Mouse (Mus musculus) lung, adult 2 months (tissue): Measurements from ENCODE around the gene Nemp2.

Experiments
- CTCF ChIP-seq: fragments of 200-500 bp; IDR thresholded peaks from 2 replicates; pipeline ENCODE4 v1.5.1; 2011; ENCODE audit warnings: mild to moderate bottlenecking, low read length, control low read depth; ENCODE audit not compliant: insufficient read depth
- POLR2A ChIP-seq: fragments of 200-500 bp; IDR thresholded peaks from 2 replicates; pipeline ENCODE4 v1.6.1; 2011; ENCODE audit warnings: low read depth, mild to moderate bottlenecking, control low read depth, low read length, borderline replicate concordance; ENCODE audit errors: extremely low read depth

DNA sequence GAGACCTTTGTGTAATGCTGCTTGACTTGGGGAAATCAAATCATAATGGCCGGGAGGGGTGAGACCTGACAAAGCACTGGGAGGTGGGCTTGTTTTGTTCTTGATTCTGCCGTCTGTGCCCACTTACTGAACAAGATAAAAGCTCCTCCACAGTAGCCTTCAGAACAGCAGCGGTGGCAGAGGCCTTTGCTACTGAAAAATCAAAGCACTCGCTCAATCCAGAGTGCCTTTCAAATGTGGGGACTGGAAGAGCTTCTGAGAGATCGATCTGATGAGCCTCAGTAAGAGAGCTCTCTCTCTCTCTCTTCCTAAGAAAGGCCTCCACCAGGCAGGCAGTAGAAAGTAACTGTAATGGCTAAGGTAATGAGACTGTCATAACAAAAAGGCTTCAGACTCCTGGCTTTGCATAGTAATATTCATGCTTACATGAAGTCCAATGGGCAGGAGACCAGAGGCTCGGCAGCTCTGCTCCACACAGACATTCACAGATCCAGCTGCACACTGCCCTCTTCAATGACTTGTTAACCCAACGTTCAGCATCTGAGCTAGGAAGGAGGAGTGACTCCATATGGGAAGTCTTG is 38.3 kb downstream of the Nemp2 start:
- no peak for TF ChIP-seq CTCF
- no peak for TF ChIP-seq POLR2A
